Mouse (Mus musculus) myocyte (in vitro differentiated cells): ENCODE data around the gene Mat2a.

Experiments
- CEBPB ChIP-seq: IDR thresholded peaks from 2 replicates; pipeline ENCODE4 v1.6.1; 2011; ENCODE audit warnings: mild to moderate bottlenecking, moderate library complexity; ENCODE audit not compliant: poor library complexity, insufficient read depth, severe bottlenecking
- E2F4 ChIP-seq: IDR thresholded peaks from one replicate; pipeline ENCODE4 v1.6.1; 2011; ENCODE audit warnings: mild to moderate bottlenecking, control low read depth, moderate library complexity; ENCODE audit not compliant: insufficient read depth
- MAX ChIP-seq: IDR thresholded peaks from one replicate; pipeline ENCODE4 v1.6.1; 2011; ENCODE audit warnings: low read depth, mild to moderate bottlenecking, control low read depth
- MYOD1 ChIP-seq, 3 experiments: IDR thresholded peaks; one replicate each; pipeline ENCODE4 v1.6.1; 2011; ENCODE audit warnings: control low read depth in 2 of 3, low read depth in 2 of 3, mild to moderate bottlenecking in 2 of 3, moderate library complexity in 1 of 3; ENCODE audit not compliant: insufficient read length in 2 of 3, control insufficient read depth in 1 of 3
- MYOG ChIP-seq, 3 experiments: IDR thresholded peaks; one replicate each; pipeline ENCODE4 v1.6.1; 2011; ENCODE audit warnings: control low read depth in 2 of 3, low read depth in 2 of 3, mild to moderate bottlenecking in 2 of 3; ENCODE audit not compliant: insufficient read length in 2 of 3, control insufficient read depth in 1 of 3, insufficient read depth in 1 of 3
- POLR2A ChIP-seq: IDR thresholded peaks from one replicate; pipeline ENCODE4 v1.6.1; 2011; ENCODE audit warnings: low read depth, mild to moderate bottlenecking, control low read depth, moderate library complexity; ENCODE audit not compliant: insufficient read length
- POLR2AphosphoS2 ChIP-seq: IDR thresholded peaks from one replicate; pipeline ENCODE4 v1.6.1; 2011; ENCODE audit warnings: low read depth, control low read depth; ENCODE audit not compliant: insufficient read length
- REST ChIP-seq: IDR thresholded peaks from one replicate; pipeline ENCODE4 v1.6.1; 2011; ENCODE audit warnings: mild to moderate bottlenecking, control low read depth, moderate library complexity; ENCODE audit not compliant: insufficient read depth, insufficient read length
- SRF ChIP-seq: IDR thresholded peaks from one replicate; pipeline ENCODE4 v1.6.1; 2011; ENCODE audit warnings: low read depth; ENCODE audit not compliant: control insufficient read depth, insufficient read length
- TCF12 ChIP-seq: IDR thresholded peaks from one replicate; pipeline ENCODE4 v1.6.1; 2011; ENCODE audit warnings: mild to moderate bottlenecking, control low read depth; ENCODE audit not compliant: poor library complexity, insufficient read depth, severe bottlenecking
- TCF3 ChIP-seq: IDR thresholded peaks from one replicate; pipeline ENCODE4 v1.6.1; 2011; ENCODE audit warnings: low read depth, control low read depth; ENCODE audit not compliant: insufficient read length
- USF1 ChIP-seq: IDR thresholded peaks from one replicate; pipeline ENCODE4 v1.6.1; 2011; ENCODE audit warnings: low read depth, mild to moderate bottlenecking, control low read depth, moderate library complexity

DNA sequence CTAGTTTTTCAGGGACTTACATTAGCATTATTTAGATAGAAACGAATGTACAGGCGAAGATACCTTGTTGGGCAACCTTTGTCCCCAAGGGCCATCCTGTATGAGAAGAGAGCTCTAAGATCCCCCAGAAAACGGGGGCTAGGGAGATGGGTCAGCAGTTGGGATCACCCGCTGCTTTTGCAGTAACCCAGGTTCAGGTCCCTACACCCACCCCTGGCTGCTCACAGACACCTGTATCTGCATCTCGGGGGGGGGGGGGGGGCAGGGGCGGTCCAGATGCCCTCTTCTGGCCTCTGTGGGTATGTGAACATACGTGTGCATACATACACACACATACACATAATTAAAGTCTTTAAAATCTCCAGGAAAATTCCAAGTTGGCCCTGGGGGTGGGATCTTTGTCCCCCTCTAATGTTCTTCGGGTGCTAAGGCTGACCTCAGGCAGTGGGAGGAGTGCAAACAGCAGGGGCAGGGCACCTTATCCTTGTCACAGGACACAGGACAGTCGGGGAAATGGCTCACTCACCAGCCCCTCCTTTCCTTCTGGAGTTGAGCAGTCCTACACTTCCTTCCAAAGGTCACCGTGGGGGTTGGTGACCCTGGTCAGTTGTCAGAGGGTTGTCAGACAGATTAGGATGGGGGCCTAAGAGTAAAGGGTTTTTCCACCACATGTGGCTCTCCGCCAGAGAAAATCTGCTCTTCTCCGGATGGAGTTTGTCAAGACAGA lies 48.4 kb downstream of the Mat2a start:
- TF ChIP-seq POLR2A (no peak), CEBPB (no peak), TCF12 (no peak), MAX (no peak), E2F4 (no peak), REST (no peak), USF1 (no peak), MYOG (IDR thresholded peaks at IDR 0.05; ENCODE audit: control insufficient read depth in 1 of 3, insufficient read depth in 1 of 3, insufficient read length in 2 of 3, low read depth in 2 of 3) (no peak), POLR2AphosphoS2 (no peak), MYOD1 (IDR thresholded peaks at IDR 0.05; ENCODE audit: control insufficient read depth in 1 of 3, insufficient read length in 2 of 3, low read depth in 2 of 3) (no peak), SRF (no peak), TCF3 (no peak)
